Mouse (Mus musculus) ovary, postnatal 14 days (tissue): ENCODE data around the gene Erich6.

Experiments used
- DNase-seq: peaks from one replicate; pipeline ENCODE4 v3.0.0; 2022; ENCODE audit warnings: low spot score

The Erich6 gene

DNA sequence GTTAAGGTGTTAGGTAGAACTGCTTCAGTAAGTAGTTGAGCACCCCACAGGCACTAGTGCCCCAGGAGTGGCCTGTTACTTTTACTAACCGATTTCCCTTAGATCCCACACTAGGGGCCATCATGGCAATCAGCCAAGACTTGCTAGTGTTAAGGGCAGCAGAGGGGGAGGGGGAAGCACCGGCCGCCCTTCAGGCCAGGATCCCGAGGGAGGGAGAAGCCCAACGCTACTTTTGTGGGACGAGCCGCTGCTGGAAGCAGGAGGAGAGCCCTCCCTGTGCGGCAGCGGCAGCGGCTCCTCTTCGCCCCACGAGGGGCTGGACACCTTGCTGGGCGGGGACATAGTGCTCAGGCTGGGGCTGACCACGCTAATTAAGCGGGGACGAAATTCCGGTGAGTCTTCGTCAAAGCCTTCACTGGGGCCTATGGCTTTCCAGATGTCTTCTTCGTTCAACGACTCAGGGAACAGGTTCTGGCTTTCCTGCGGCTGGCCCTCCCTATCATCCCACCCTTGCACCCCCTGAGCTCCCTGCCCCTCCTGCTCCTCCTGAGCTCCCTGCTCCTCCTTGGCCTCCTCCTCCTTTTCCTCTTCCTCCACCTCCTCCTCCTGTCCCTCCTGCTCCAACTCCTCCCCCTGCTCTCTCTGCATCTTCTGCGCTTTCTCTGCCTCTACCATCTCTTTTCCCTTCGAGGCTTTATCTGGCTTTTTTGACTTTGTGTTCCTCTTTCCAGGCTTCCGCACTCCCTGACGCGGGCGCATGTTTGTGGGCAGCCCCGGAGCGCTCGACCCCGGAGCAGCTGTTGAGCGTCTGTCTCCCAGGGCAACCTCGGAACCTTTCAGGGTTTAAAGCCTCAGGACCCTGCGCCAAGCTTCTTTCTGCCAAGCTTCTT lies at the start of gene Erich6:
TSS of gene Erich6 (minus strand) at position 802 of the 890 bp plus-strand sequence.
- peak; percentile 13 for DNase-seq

- DNase-seq = no peak
These were observed 49.4 kb upstream of the Erich6 start for GRCm38 (mm10) chr3:58686206-58686921.

DNA sequence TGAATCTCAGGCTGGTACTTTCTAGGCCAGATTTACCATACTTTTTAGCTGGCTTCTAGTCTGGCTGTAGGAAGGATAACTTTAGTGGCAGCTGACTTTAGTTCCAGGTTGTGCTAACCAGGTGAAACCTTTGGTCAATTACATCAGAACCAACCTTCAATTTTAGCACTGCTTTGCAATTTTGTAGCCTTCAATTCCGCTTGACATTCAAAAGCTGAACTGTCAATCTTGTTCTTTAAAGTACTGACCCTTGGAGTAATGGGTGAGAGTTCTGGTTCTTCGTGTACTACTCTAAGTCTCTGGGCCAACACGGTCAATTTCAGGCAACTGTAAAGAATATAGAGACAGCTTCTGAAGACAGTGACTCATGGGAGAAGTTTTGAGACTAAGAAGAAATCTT lies 48.4 kb upstream of the Erich6 start:
- DNase-seq = no peak

GRCm38 (mm10) chr3:58683346-58683745 lies 46.3 kb upstream of the Erich6 start:
- no peak for DNase-seq

- no peak for DNase-seq
These were observed 45.3 kb upstream of the Erich6 start for GRCm38 (mm10) chr3:58682336-58682735.

DNA sequence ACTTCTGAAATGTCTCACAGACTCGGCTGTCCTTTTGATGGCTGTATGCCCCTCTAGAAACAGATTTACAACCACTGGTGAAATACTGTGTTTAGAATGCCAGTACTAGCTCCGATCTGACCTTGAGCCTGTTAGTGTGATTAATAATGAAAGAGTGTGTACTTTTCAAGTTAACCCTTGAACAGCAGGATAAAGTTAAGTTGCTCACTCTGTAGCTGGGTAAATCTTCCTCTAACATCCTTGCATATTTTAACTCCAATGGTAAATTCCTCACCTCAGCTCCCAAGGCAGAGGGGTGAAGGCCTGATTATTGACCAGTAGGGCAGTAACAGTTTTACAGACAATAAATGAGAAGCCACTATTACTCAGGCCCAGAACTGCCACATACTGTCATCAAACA lies 44.8 kb upstream of the Erich6 start:
- DNase-seq = no peak

- no peak for DNase-seq
These were observed 44.1 kb upstream of the Erich6 start for GRCm38 (mm10) chr3:58680943-58681637.

GRCm38 (mm10) chr3:58679996-58680395 lies 43.0 kb upstream of the Erich6 start:
- no peak for DNase-seq

DNA sequence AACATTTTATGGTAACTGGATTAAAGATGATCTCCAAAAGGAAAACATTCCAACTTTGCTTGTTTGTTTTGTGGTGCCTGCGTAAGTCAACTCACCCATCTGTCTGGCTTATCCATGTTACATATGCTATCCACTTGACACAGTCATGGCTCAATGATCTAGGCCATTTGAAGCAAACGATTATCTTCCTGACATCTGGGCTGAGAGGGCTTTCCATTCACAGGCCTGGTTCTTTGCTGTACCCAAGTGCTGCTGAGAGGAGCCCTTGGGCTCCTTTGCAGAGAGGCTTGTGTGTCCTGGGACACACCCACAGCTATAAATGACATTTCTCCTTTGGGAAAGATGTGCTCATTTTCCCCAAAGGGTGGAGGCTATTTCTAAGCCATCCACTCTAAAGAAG lies 41.9 kb upstream of the Erich6 start:
- DNase-seq = no peak

DNA sequence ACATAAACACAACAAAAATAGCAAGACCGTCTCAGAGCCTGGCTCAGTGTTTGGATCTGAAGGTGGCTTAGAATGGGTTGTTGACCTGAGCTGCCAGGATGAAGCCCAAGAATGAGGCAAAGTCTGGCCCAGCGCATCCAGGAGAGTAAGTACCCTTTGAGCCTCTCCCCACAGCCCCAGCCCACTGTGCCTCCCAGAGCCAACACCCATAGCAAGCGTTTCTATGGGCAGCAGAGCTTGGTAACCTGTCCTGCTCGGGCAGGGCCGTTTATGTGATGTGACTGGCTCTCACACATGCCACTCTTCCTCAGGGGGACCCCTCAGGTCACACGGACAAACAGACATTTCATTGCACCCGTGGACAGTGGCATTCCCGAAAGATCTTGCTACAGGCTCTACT lies 41.4 kb upstream of the Erich6 start:
- no peak for DNase-seq

- DNase-seq = no peak
These were observed 40.6 kb upstream of the Erich6 start for GRCm38 (mm10) chr3:58677615-58678014.

- no peak for DNase-seq
These were observed 36.3 kb upstream of the Erich6 start for GRCm38 (mm10) chr3:58673295-58673694.

GRCm38 (mm10) chr3:58672481-58673183 lies 35.6 kb upstream of the Erich6 start:
- no peak for DNase-seq

DNA sequence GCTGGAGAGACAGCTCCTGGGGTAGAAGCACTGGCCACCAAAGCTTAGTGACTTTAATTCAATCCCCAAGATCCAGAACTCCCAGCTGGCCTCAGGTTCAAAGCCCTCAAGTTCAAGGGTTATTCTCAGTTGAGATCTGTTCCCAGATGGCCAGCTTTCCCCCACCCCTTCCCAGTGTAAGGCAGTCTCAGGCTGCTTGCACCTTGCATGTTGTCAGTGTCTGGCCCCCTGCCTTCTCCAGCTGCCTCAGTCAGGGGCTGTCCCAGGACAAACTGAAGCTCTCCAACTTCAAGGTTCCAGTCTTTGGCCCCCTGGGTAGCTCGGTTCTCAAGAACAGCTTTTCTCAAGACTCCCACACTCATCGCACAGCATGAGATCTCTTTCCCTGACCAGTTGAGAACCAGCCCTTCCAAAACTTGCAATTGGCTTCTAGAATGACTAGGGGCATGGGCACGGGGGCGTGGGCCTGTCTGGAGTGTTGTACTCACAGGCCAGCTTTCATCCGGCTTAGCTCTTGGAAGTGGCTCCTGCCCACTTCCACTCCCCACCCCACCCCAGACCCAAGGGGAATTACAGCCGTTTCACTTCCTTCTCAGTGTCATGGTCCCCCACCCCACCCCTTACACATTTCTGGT lies 34.7 kb upstream of the Erich6 start:
- no peak for DNase-seq

DNA sequence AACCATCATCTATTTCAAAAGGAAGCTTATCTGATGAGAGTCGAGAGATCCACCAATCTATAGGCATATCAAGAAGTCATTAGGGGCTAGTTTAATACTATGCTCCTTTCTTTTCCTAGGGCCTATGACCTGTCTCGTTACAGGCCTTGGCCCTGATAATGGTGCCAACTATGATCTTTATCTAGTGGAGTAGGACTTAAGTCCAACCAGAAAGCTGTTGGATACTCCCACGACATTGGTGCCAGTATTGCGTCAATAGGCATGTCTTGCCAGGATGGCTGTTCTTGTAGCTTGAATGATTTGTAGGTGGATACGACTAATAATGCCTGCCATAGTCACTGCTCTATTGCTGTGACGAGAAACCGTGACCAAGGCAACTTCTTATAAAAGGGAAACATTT lies 27.0 kb upstream of the Erich6 start:
- no peak for DNase-seq

DNA sequence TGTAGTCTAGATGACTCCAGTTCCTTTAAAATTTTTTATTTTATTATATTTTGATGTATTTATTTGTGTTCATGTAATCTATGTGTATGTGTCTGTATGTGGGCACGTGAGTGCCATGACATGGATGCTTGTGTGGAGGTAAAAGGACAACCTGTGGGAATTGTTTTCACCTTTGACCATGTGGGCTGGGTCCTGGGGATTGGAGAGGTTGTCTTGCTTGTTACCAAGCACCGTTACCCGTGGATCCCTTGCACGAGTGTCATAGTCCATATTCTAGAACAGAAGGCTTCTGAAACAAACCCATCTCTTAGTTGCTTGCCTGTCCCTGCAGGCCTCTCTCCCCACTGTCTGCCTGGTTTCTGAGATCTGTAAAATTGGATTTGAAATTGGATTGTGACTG lies 23.6 kb upstream of the Erich6 start:
- no peak for DNase-seq

- no peak for DNase-seq
These were observed 20.3 kb upstream of the Erich6 start for GRCm38 (mm10) chr3:58657356-58657755.

DNA sequence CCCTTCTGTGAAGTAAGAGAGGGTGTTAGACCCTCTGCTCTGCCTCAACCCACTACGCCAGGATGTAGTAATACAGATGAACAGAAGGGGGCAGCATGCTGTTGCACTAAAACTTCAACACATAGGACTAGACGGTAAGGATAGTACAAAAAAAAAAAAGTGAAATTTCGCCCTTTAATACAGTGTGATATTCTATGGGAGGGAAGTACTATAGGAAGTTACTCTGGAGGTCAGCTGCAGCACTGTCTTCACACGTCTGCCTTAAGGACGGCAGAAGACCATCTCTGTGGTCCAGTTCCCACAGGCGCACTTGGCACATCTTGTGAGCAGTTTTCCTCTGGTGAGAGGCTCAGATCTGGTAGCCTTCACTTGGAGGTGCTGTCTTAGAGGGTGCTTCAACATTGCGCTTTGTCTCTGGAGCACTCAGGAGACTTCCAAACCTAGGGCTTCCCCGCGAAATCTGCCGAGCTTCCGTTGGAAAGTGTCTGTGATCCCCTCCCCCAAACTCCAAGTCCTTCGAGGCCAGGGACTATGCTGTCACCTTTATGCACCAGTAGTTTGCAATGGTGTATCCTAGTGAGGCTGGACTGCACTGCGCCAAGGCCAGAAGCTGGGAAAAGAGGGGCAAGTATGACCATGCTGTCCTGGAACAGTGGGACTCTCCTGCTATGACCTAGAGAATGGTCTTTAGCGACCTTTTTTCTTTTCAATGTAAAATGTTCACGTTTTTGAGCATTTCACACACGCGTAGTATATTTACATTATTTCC lies 18.5 kb upstream of the Erich6 start:
- DNase-seq = peak; percentile 68

DNA sequence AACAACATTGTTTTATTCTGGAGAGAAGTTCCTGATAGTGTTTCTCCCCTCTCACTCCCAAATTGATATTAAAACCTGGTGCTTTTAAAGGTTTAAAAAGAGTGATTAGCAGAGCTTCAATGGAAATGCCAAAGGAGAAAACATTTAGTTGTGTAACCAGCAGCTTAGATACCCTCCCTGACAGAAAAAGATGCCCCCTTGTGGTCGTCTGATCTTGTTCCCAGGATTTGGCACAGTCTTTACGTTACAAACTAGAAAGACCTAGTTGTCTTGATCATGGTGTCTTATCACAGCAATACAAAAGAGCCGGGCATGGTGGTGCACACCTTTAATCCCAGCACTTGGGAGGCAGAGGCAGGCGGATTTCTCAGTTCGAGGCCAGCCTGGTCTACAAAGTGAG lies 16.9 kb upstream of the Erich6 start:
- DNase-seq = peak; percentile 31

- no peak for DNase-seq
These were observed 13.3 kb upstream of the Erich6 start for GRCm38 (mm10) chr3:58650328-58650727.

- no peak for DNase-seq
These were observed 10.2 kb upstream of the Erich6 start for GRCm38 (mm10) chr3:58647179-58647578.
